Mouse (Mus musculus) C2C12 (cell line): ENCODE measurements around the gene Gal3st4. TPM values are rescaled to one million over a fixed set of nuclear protein-coding genes. Genes with fewer than 3 reads are reported as not detected.

ENCODE experiments used
- H3K27me3 ChIP-seq: one replicate; pipeline ENCODE4 v1.6.1; 2011; ENCODE audit not compliant: control insufficient read depth, insufficient read depth, insufficient read length
- H3K36me3 ChIP-seq: one replicate; pipeline ENCODE4 v1.6.1; 2011; ENCODE audit not compliant: control insufficient read depth, insufficient read depth
- H3K4me3 ChIP-seq: one replicate; pipeline ENCODE4 v1.5.1; 2011; ENCODE audit warnings: mild to moderate bottlenecking, control low read depth; ENCODE audit not compliant: poor library complexity, insufficient read depth, severe bottlenecking
- H3K79me2 ChIP-seq: one replicate; pipeline ENCODE4 v1.6.1; 2011; ENCODE audit not compliant: control insufficient read depth, insufficient read depth
- H3K79me3 ChIP-seq: one replicate; pipeline ENCODE4 v1.6.1; 2011; ENCODE audit warnings: low read depth, control low read depth
- H3ac ChIP-seq: one replicate; pipeline ENCODE3; 2011; ENCODE audit warnings: low read depth; ENCODE audit not compliant: control insufficient read depth, insufficient read length
- CEBPB ChIP-seq: IDR thresholded peaks from one replicate; pipeline ENCODE4 v1.6.1; 2011; ENCODE audit warnings: low read depth, mild to moderate bottlenecking, control low read depth, moderate library complexity
- CTCF ChIP-seq: IDR thresholded peaks from one replicate; pipeline ENCODE4 v1.5.1; 2011; ENCODE audit not compliant: control insufficient read depth, insufficient read depth, insufficient read length
- FOSL1 ChIP-seq: IDR thresholded peaks from one replicate; pipeline ENCODE4 v1.8.0; 2011; ENCODE audit warnings: mild to moderate bottlenecking, low read length; ENCODE audit not compliant: poor library complexity, insufficient read depth, severe bottlenecking
- MAX ChIP-seq: IDR thresholded peaks from one replicate; pipeline ENCODE4 v1.6.1; 2011; ENCODE audit warnings: mild to moderate bottlenecking, control low read depth
- MYOD1 ChIP-seq: IDR thresholded peaks from one replicate; pipeline ENCODE4 v1.6.1; 2011; ENCODE audit warnings: low read depth; ENCODE audit not compliant: control insufficient read depth, insufficient read length
- MYOG ChIP-seq: IDR thresholded peaks from one replicate; pipeline ENCODE4 v1.6.1; 2011; ENCODE audit not compliant: control insufficient read depth, insufficient read length; ENCODE audit errors: extremely low read depth
- USF1 ChIP-seq: IDR thresholded peaks from one replicate; pipeline ENCODE4 v1.6.1; 2011; ENCODE audit warnings: low read depth, mild to moderate bottlenecking, control low read depth, moderate library complexity
- long read RNA-seq, 2 experiments: library from polyadenylated mRNA; unstranded; transcript quantifications; one replicate each; pipeline ENCODE4 v2.0.0; 2019 to 2020
- polyA plus RNA-seq: library from polyadenylated mRNA; unstranded; fragments of >200 nt; fragmentation: generic; extraction: Trizol; gene quantifications from one replicate; pipeline ENCODE4 v1.2.1, GENCODE M21; 2012; ENCODE audit warnings: missing spikeins

The Gal3st4 gene
- 0.08 TPM for polyA plus RNA-seq
- long read RNA-seq, experiment 1, result 0 reads
- long read RNA-seq, experiment 2, result 0 reads

- no peak within 1 kb of the TSS for H3ac ChIP-seq
- TF ChIP-seq MYOD1 (no peak), MYOG (no peak), FOSL1 (no peak), MAX (no peak), CEBPB (no peak), USF1 (no peak), CTCF (no peak)
- no peaks in the 10 kb centered on the region for H3K79me2 ChIP-seq
- no peaks in the 10 kb centered on the region for H3K79me3 ChIP-seq
- no peaks in the 10 kb centered on the region for H3K36me3 ChIP-seq
- peaks cover 17% of the 10 kb centered on the region for H3K27me3 ChIP-seq
- H3K4me3 ChIP-seq, result no peak within 1 kb of the TSS
Observed at GRCm38 (mm10) chr5:138272409-138272923, at the start of gene Gal3st4. TSS of gene Gal3st4 (minus strand) at chr5:138272840.

GRCm38 (mm10) chr5:138312795-138313194 lies 40.2 kb upstream of the Gal3st4 start:
- no peaks in the 10 kb centered on the region for H3K27me3 ChIP-seq
- no peaks in the 10 kb centered on the region for H3K36me3 ChIP-seq
- no peak overlapping the region for H3K4me3 ChIP-seq
- H3ac ChIP-seq, result no peak overlapping the region
- no peak for TF ChIP-seq USF1
- TF ChIP-seq MYOD1, result no peak
- no peak for TF ChIP-seq MAX
- no peak for TF ChIP-seq MYOG
- TF ChIP-seq CEBPB, result no peak
- no peak for TF ChIP-seq CTCF
- no peak for TF ChIP-seq FOSL1
- H3K79me3 ChIP-seq, result no peaks in the 10 kb centered on the region
- H3K79me2 ChIP-seq, result no peaks in the 10 kb centered on the region

- no peaks in the 10 kb centered on the region for H3K36me3 ChIP-seq
Observed at GRCm38 (mm10) chr5:138299613-138300012, 27.0 kb upstream of the Gal3st4 start.

GRCm38 (mm10) chr5:138294158-138294557 lies 21.5 kb upstream of the Gal3st4 start:
- no peak overlapping the region for H3K4me3 ChIP-seq
- no peaks in the 10 kb centered on the region for H3K36me3 ChIP-seq
- no peaks in the 10 kb centered on the region for H3K79me2 ChIP-seq
- peaks cover 5% of the 10 kb centered on the region for H3K27me3 ChIP-seq
- TF ChIP-seq CEBPB (no peak), USF1 (no peak), CTCF (no peak), MYOD1 (no peak), MAX (no peak), MYOG (no peak), FOSL1 (no peak)
- H3ac ChIP-seq, result no peak overlapping the region
- H3K79me3 ChIP-seq, result no peaks in the 10 kb centered on the region

More at GRCm38 (mm10) chr5:138299613-138300012, 27.0 kb upstream of the Gal3st4 start:
- H3K79me3 ChIP-seq, result no peaks in the 10 kb centered on the region
- TF ChIP-seq FOSL1 (no peak), CEBPB (no peak), MAX (no peak), MYOD1 (no peak)
- peaks cover 6% of the 10 kb centered on the region for H3K27me3 ChIP-seq
- no peak overlapping the region for H3K4me3 ChIP-seq
- no peaks in the 10 kb centered on the region for H3K79me2 ChIP-seq
- no peak overlapping the region for H3ac ChIP-seq

GRCm38 (mm10) chr5:138291638-138292037 lies 19.0 kb upstream of the Gal3st4 start:
- H3K4me3 ChIP-seq, result no peak overlapping the region
- H3K79me3 ChIP-seq, result no peaks in the 10 kb centered on the region
- H3K79me2 ChIP-seq, result no peaks in the 10 kb centered on the region
- TF ChIP-seq MYOD1 (no peak), MYOG (no peak), CTCF (no peak), FOSL1 (no peak), MAX (no peak), USF1 (no peak), CEBPB (no peak)
- no peaks in the 10 kb centered on the region for H3K36me3 ChIP-seq
- H3ac ChIP-seq, result no peak overlapping the region
- H3K27me3 ChIP-seq, result no peaks in the 10 kb centered on the region

- Histone ChIP-seq H3K27me3 (no peaks in the 10 kb centered on the region), H3K36me3 (no peaks in the 10 kb centered on the region), H3K4me3 (no peak overlapping the region), H3ac (no peak overlapping the region), H3K79me3 (no peaks in the 10 kb centered on the region), H3K79me2 (no peaks in the 10 kb centered on the region)
- TF ChIP-seq MYOD1 (no peak), MYOG (no peak), CEBPB (no peak), FOSL1 (no peak), MAX (no peak), USF1 (no peak), CTCF (no peak)
Observed at GRCm38 (mm10) chr5:138287861-138288260, 15.2 kb upstream of the Gal3st4 start.
